Mouse (Mus musculus): ENCODE data around the gene Ppm1h.

The Ppm1h gene

DNA sequence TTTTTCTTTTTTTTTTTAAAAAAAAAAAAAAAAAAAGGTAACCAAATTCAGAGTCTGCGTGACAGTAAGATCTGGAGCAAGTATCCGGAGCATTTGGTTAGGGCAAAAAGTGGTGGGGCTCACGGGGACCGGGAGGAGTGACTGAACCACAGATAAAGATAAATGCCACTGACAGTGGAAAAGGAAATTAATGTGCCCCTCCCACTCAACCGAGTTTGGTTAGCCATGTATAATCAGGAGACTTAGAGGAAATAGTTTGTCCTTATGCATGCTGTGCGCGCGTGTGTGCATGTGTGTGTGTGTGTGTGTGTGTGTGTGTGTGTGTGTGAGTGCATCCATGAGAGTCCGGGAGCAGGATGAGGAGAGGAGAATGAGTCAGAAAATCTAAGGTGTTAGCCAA is 297.5 kb downstream of the Ppm1h start:
- WGBS: 69% methylated on average over 9 of the region's 9 CpGs

DNA sequence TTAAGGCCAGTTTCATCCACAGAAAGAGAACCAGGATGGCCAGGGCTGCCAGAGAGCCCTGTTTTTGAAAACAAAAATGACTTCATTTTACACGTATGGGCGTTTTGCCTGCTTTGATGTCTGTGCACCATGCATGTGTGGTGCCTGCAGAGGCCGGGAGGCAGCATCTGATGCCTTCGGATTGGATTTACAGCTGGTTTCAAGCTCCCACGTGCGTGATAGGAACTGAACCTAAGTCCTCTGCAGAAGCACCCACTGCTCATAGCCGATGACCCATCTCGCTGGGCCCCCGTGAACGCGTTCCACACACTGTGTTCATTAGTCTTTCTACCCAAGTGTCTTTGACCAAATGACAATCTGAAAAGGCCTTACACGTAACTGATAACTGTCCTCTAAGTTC is 301.6 kb downstream of the Ppm1h start:
- 95% methylated on average over 12 of the region's 12 CpGs for WGBS

DNA sequence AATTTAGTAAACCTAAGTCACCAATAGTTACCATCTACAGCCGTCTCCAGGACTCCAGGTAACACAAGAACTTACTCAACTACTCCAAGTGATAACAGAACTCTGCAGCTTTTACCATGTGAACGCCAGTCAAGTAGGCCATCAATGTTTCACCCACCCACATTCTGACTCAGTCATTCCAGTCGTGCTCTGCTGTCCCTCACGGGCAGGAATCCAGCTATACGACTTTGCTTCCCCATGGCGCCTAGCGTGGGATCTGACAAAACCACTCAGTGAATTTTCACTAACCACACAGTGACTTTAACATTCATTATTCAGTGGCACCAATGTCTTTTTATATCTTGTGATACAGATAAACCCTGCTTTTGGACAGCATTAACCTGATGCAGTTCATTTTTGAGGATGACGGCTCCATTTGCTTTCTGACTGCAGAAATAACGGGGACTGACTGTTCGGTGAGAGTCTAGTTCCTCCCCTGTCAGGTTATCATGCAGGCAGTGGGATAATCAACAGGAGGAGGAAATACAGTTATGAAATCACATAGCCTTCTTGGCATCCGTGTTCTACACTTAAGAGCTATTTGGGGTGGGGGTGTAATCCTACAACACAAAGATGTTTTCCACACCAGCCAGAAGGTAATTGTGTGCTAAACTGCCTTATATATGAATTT is 304.5 kb downstream of the Ppm1h start:
- WGBS: 27% methylated on average over 11 of the region's 11 CpGs

DNA sequence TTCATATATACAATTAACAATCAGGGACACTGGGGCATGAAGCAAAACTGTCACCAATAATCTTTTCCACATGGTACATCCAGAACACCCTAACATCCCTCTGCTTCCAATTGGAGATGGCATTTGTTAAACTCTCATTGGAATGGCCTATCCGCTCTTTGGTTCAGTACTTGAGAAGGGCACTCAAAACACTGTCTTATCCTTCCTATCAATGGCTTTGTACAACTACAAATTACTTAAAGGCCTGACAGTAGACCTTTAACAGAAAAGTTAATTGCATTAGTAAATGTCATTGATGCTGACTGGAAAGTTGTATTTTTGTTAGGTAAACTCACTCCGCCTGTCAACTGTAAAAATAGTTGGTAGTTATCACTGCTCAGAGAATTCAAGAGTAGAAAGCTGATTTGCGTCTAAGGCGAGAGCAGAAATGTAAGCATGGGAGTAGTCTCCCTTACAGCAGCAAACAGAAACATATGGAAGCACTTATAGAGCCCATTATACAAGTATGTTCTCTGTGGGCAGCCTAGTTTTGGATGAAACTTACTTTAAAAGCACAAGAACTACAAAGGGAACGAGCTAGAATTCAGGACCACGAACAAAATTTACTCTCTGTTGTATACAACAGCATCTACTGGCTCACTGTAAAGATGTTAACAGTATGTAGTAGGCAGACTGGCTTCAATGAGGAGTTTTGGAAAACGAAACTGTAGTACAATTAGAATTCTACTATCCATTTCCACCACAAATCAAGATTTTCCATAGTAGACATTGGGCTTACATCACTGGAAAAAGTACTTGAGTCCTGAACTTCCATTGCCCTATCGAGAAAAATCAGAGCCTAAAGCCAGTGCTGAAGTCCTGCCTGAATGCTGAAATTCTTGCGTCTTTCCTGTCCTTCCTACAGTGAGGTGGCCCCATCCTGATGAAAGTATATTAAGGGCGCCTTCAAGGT is 305.3 kb downstream of the Ppm1h start:
- WGBS: 18% methylated on average over 10 of the region's 10 CpGs

DNA sequence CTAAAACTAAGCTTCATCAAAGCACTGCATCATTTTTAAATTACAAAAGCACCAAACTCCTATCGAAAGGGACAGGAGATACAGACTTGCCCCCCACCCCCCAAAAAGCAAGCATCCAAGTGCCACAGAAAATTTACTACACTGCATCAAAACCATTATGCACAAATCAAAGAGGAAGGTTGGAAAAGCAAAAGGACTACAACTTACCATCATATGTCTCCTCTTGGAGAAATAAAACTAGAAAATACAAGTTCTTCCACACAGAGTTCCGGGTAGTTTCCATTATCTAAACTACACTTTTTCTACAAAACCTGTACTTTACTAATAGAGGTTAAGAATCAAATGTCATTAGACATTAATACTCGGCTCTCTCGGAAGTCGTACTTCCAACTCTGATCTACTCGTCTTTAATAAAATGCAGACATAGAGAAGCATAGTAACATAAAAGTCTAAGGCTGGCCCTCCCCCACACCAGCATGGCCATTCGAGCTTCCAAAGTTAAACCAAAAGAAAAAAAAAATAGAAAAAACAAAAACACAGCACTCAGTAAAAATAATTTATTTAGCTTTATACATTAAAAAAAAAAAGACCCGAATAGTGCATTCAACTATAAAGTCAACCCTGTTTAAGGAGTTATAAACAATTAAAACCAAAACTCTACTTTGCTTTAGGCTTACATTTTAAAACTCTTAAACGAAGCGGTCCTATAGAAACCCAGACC is 306.1 kb downstream of the Ppm1h start:
- 2% methylated on average over 10 of the region's 10 CpGs for WGBS

DNA sequence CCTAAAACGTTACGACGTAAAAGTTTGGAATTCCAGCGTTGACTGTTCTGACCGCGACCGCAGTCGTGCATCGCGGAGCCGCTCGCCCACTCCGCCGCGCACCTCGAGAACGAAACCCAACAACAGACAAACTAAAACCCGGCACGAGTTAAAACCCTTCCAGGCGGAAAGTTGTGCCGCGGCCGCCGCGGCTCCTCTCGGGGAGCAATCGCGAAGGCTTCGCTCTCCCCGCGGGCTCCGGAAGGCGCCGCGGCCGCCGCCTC is 306.6 kb downstream of the Ppm1h start:
- under 1% methylated on average over 37 of the region's 37 CpGs for WGBS

DNA sequence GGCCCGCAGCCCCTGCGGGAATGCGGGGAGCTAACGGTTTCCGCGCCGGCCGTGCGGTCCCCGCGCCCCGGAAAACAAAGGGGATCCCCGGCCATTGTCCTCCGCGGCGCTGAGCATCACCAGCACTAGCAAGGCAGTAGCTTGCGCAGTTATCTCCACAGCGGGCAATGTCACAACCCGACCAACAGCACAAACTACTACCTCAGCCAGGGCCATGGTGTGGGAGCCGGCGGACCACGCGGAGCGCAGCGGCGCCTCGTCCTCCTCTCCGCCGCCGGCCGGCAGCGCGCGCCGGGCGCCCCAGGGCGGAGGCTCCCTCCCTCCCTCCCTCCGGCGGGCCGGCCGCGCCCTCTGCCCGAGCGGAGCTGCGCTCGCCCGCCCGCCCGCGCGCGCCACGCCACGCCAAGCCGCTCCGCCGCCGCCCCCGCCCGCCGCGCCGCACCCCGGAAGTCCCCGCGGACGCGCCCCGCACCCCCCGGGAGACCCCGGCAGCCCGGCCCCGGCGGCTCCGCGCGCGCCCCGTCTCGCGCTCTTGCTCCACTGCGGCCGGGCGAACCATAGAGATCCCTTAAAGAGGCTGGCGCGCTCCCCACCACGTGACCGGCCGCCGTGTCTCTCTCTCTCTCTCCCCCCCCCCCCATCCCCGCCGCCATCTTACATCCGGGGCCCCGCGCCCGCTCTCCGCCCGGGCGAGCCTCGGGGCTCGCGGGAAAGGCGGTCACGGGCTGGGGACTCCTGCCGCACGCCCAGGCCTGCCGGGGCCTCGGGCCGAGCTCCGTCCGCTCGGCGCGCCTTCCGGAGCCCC is 307.2 kb downstream of the Ppm1h start:
- 1% methylated on average over 96 of the region's 115 CpGs for WGBS

DNA sequence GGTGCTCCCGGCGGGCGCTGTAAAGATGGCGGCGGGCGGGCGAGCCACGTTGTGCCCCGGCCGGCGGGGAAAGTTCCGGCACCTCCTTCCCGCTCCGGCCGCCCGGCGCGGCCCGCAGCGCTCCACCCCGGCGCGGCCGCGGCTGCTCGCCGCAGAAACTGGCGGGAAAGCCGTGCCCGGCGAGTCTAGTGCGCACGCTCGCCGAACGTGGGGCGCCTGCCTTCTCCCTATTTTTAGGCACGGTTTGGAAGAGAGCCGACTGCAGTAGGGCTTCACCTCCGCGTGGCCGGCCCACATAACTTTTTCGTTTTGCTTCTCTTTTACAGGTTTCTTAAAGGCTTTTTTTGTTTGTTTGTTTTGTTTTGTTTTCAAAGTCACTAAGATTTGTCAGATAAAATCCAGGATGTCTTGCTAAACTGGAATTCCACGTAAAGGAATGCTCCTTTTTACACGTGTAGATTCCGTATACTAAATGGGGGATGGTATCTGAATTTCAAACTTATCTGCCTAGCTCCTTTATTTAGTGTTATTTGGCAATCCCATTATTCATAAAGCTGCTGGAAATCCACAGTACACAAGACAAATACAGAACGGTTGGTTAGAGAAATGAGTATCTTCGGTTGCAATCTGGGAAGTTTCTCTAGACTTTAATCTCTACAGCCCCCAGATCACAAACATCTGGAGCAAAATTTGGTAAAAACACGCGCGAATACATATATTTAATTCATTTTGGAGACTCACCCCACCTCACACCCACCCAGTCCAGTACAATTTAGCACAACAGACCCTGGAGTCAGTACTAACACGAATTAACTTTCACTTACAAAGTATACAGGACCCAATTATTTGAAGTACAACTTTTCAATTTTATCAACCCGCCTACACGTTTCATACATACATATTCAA is 308.0 kb downstream of the Ppm1h start:
- WGBS: 6% methylated on average over 54 of the region's 54 CpGs

DNA sequence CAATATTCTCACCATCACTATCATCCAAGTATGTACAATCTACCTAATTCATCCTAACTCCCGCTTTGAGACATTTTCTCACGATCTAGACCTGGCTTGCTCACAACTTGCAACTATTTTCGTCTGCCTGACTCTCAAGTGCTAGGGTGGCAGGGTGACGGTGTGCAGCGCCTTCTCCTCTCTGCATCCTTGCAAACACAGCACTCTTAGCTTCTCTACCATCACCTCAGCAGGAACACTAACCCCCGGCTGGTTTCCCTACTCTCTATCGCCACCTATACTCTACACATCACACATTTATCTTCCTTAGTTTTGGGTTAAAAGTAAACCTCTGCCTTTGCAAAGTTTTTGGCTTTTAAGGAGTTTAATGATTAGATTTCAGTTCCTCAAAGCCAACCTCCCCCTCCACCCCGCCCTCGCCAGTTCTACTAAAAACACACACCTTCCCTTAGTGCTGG is 309.1 kb downstream of the Ppm1h start:
- 10% methylated on average over 9 of the region's 9 CpGs for WGBS

DNA sequence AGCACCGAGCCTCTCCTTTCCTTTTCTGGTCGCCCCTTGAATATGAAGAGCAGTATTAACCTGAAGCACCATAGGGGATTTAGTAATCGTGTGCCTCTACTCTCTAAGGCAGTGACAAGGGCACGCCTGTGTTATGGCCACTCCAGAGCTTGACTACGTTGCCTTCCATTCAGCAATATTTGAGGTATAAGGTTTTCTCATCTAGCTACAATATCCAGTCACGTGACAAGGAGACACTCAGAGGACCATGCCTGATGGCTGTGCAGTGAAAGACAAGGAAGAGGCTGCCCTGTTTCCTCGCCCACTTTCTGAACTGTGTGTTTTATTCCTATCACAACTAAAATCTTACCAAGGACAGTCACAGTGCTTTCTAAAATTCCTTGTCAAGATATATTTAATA is 309.8 kb downstream of the Ppm1h start:
- 50% methylated on average over 7 of the region's 7 CpGs for WGBS

DNA sequence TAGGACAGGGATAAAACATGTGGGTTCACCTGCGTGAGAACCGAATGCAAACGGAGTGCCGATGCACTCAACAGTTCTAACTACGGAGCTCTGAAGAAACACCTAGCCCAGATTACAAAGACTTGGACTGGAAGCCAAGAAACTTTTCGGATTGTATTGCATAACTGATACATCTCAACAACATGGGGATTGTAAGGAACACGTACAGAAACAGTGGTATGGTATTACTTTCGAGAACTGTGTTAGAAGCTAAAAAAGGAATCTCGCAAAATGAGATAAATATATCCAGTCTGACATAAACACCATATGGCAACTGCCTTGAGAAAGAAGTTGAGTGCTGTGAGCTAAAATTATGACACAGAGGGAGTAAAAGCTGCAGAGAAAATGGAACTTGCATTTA is 311.4 kb downstream of the Ppm1h start:
- WGBS: 49% methylated on average over 9 of the region's 9 CpGs

DNA sequence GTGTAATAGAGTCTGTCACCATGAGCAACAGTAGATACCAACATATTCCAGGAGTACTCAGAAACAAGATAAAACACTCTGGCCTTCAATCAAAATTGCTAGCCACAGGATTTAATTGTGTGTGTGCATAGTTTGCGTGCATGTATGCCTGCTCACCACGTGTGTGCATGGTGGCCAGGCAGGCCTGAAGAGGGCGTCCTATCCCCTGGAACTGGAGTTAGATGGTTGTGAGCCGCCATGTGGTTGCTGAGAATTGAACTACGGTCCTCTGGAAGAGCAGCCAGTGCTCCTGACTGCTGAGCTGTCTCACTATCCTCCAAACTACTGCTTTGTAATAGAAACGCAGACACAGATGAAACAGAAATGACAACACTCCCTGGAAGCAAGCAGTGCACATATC is 312.0 kb downstream of the Ppm1h start:
- WGBS: 41% methylated on average over 6 of the region's 6 CpGs

DNA sequence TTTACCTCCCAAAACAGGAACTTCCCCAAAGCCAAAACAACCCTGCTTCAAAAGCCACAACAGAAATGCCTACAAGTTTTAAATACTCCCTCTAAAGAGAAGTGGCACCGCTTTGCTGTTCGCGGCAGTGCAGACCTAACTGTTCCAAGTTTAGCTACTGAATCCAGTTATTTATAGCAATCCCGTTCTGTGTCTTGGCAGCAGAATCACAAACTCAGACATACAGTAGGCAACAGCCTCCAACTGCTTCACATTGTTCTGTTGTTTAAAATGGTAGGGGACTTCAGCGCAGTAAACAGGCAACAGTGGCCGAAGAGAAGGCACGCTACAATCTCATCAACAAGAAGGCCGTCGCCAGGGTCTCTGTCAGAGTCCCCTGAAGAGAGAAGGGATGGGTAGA is 312.5 kb downstream of the Ppm1h start:
- WGBS: 20% methylated on average over 9 of the region's 9 CpGs

DNA sequence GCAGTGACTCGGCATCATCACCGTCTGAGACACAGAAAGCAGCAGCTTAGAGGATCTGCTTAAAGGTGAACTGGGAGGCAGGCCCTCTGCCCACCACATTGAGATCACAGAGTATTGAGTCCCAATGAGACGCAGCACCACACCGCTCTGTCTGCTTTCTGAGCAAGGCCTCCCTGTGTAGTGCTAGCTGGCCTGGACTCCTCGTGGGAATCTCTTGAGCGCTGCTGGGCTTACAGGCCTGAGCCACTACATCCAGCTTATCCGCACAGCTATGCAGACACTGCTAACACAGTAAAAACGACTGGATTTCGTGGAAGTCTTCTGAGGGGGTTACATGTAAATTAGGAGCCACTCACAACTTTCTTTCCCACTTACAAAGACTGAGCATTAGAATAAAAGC is 313.1 kb downstream of the Ppm1h start:
- 41% methylated on average over 9 of the region's 9 CpGs for WGBS

DNA sequence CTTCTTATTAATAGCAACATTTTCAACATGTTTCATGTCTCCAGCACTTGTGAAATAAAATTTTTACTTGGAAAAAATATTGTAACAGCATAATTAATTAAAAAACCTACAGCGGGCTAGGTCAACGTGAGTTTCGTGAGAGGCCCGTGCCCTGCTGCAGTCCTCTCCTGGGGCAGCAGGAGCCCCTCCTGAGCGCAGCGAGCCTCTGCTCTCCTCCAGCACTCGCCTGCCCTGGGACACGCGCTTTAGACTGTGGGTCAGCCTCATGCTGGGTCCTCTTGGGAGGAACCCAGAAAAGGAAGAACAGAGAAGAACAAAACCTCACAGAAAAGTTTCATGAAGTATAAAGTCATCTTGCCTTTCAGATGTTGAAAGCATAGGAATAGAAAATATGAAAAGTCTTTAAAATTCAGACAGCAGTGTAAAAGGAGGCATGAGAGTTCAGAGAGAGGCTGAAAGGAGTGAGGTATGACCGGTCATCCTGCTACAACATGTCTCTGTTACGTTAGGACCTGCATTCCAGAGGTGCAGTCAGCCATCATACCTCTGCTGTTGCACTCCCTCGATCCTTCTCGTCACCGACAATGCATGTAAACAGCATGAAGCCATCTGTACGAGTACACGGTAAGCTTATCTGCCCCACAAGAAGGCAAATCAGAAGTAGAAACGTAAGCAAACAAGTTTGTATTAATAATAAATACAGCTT is 316.0 kb downstream of the Ppm1h start:
- 75% methylated on average over 17 of the region's 17 CpGs for WGBS
